Mouse (Mus musculus) right cerebral cortex, postnatal 10 days (tissue): ENCODE data around the gene Olfr547.

ENCODE experiments used
- DNase-seq, 2 experiments: peaks; one replicate each; pipeline ENCODE4 v3.0.0; 2021; ENCODE audit warnings: low spot score in 2 of 2

The Olfr547 gene

DNA sequence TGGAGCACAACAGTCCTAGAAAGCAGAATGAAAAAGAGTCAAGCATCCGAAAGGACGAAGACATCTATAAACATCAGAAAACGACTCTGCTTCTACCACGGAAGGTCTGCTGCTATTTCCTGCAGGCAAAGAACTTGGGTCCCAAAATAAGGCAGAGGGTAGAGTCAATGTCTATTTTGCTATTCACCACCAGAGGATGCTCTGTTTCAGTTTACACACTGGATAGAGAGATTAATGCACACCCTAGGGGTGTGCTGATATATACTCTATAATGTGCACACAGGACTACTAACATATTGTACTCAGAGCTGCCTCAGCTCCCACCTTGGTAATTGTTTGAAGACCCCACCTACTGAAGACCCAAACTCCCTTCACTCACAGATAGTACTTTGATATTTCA, 31.7 kb downstream of the Olfr547 start:
- no peak for DNase-seq

DNA sequence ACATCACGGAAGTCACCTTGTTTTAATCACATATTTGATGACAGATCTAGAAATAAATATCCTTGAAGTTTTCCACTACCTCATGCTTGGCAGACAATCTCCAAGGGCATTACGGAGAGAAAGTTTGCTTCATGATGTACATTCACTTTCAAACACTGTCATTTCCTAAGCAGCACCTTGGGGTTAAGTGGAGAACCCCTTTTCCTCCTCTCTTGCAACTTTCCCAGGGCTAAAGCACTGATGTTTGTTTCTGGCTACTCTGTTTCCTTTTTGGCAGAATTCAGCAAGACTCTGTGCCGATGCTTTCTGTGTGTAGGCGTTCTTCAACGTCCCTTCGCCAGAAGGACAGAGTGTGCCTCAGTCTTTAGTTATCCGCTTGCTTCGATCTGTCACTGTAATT, 36.6 kb downstream of the Olfr547 start, which contains the start of gene Olfr550:
Olfr550 (plus strand) TSS at position 301 of the 400 bp plus-strand sequence.
- no peak for DNase-seq

DNA sequence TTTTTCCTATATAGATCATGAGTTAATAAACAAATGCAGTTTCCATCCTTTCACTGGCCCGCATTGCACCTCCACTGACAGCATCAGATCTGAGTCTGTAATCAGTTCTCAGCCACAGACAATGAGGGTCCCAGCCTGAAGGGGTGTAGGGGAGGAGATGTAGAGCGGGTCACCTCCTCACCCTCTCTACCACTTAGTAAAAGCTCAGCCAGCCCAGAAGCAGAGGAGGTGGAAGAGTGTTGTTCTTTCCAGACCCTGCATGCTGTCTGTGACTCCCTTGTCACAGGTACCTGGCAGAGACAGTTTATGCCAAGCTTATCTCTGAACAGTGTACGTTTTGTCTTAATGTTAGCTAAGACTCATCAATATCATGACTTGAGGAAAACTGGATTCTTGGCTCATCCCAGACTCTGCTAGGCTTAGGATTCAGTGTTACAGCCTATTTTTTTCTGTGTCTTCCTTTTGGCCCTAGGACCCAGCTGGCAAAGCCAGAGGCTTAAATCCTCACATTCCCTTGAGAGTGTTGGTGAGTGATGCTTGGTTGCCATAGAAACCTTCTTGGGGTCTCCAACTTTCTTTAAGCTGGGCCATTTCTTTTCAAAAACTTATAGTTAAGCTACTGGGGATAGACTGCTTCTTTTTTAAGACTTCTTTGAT, 38.8 kb downstream of the Olfr547 start:
- no peak for DNase-seq

DNA sequence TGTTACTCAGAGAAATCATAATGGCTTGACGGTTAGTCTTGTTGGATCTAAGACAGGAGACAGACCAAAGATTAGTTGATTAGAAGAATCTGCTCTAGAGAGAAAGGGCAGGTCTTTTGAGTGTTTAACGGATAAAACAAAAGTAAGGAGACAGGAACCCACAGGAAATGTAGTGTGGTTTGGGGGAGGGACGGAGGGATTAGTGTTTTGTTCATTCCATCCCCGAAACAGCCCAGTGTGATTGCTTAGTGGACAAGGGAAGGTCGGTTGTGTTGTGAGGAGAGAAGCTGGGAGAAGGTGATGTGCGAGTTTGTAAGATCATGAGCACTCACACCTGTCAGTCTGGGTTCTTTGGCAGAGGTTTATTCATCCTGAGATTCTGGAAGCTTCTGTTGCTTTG, 41.4 kb downstream of the Olfr547 start:
- no peak for DNase-seq
